Mouse (Mus musculus) heart, embryonic 10.5 days (tissue): Measurements from ENCODE around the gene Vamp2. TPM values are rescaled to one million over a fixed set of nuclear protein-coding genes. Genes with fewer than 3 reads are reported as not detected.
A peak's percentile ranks its signal among the peaks of the same experiment; 100 is the strongest.

Source experiments
- DNase-seq: peaks from one replicate; pipeline ENCODE4 v3.0.0-alpha.2; 2017; ENCODE audit warnings: low spot score
- H3K27ac ChIP-seq: fragments of 300-500 bp; sonication (generic); 2 replicates; pipeline ENCODE4 v1.5.1; 2016; ENCODE audit warnings: mild to moderate bottlenecking
- H3K27me3 ChIP-seq: fragments of 300-500 bp; sonication (generic); 2 replicates; pipeline ENCODE4 v1.6.1; 2016; ENCODE audit warnings: mild to moderate bottlenecking; ENCODE audit not compliant: poor library complexity, insufficient read depth, severe bottlenecking
- H3K36me3 ChIP-seq: fragments of 300-500 bp; sonication (generic); 2 replicates; pipeline ENCODE4 v1.6.1; 2016; ENCODE audit warnings: mild to moderate bottlenecking, moderate library complexity
- H3K4me1 ChIP-seq: fragments of 300-500 bp; sonication (generic); 2 replicates; pipeline ENCODE4 v1.6.1; 2016; ENCODE audit warnings: mild to moderate bottlenecking
- H3K4me3 ChIP-seq: fragments of 300-500 bp; sonication (generic); 2 replicates; pipeline ENCODE4 v1.5.1; 2016; ENCODE audit warnings: mild to moderate bottlenecking, moderate library complexity
- H3K9me3 ChIP-seq: fragments of 300-500 bp; sonication (generic); 2 replicates; pipeline ENCODE4 v1.6.1; 2016; ENCODE audit warnings: mild to moderate bottlenecking, moderate library complexity
- WGBS: fragments of 180-500 bp; shearing (Covaris S2); methylation state at CpG from one replicate; pipeline ENCODE4 v1.1.7; 2016; 5-methylcytosine and 5-hydroxymethylcytosine counted together
- polyA plus RNA-seq: library from polyadenylated mRNA; unstranded; fragments of >200 nt; fragmentation: Nextera tagmentation; extraction: Ambion mirVana; gene quantifications from 2 replicates; pipeline ENCODE4 v1.2.1, GENCODE M21; 2016

The Vamp2 gene
- polyA plus RNA-seq, 1 experiment from 2014 or later = 85.8 TPM

GRCm38 (mm10) chr11:69070093-69070492 is 18.2 kb upstream of the Vamp2 start:
- no peaks in the 10 kb centered on the region for H3K36me3 ChIP-seq
- under 1% methylated on average over 13 of the region's 13 CpGs for WGBS
- peak overlapping the region; percentile 92 for H3K27ac ChIP-seq
- no peaks in the 10 kb centered on the region for H3K9me3 ChIP-seq
- H3K4me3 ChIP-seq = peak overlapping the region; percentile 73
- H3K27me3 ChIP-seq = no peaks in the 10 kb centered on the region
- peaks cover 51% of the 10 kb centered on the region for H3K4me1 ChIP-seq
- no peak for DNase-seq

GRCm38 (mm10) chr11:69070590-69071222 is 17.6 kb upstream of the Vamp2 start, which contains the start of gene Tmem107:
Tmem107 (plus strand) TSS chr11:69070806.
- H3K4me1 ChIP-seq = peaks cover 51% of the 10 kb centered on the region
- DNase-seq = peak; percentile 97
- peak within 1 kb of the TSS; percentile 73 for H3K4me3 ChIP-seq

GRCm38 (mm10) chr11:69071262-69071661 is 17.0 kb upstream of the Vamp2 start:
- Histone ChIP-seq H3K36me3 (no peaks in the 10 kb centered on the region), H3K4me1 (peaks cover 46% of the 10 kb centered on the region), H3K27me3 (no peaks in the 10 kb centered on the region), H3K4me3 (peak overlapping the region; percentile 73), H3K9me3 (no peaks in the 10 kb centered on the region), H3K27ac (peak overlapping the region; percentile 92)
- no peak for DNase-seq
- 25% methylated on average over 9 of the region's 9 CpGs for WGBS

More at GRCm38 (mm10) chr11:69070590-69071222, 17.6 kb upstream of the Vamp2 start, which contains the start of gene Tmem107:
- Histone ChIP-seq H3K9me3 (no peaks in the 10 kb centered on the region), H3K36me3 (no peaks in the 10 kb centered on the region), H3K27me3 (no peaks in the 10 kb centered on the region), H3K27ac (peak within 1 kb of the TSS; percentile 92)
- WGBS = under 1% methylated on average over 47 of the region's 47 CpGs

GRCm38 (mm10) chr11:69072234-69072633 is 16.1 kb upstream of the Vamp2 start:
- Histone ChIP-seq H3K9me3 (no peaks in the 10 kb centered on the region), H3K27ac (peak overlapping the region; percentile 95), H3K36me3 (no peaks in the 10 kb centered on the region), H3K4me3 (peak overlapping the region; percentile 54), H3K27me3 (no peaks in the 10 kb centered on the region), H3K4me1 (peaks cover 39% of the 10 kb centered on the region)
- 84% methylated on average over 11 of the region's 11 CpGs for WGBS
- DNase-seq = no peak

DNA sequence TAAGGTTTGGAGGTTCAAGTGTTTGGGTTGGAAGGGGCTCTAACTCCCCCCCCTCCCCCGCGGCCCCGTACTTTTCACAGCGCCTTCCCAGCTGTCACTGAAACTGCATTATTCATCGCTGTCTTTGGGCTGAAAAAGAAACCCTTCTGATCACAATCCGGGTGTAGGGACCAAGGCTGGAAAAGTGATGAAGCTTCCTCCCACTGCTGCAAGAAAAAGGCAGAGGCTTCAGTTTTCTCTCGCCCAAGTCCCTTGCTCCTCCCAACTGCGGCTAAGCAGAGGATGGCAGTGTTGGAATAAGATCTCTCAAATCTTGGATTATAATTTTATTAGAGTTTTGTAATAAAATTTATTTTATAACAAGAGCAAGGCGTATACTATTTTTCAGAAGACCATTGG is 15.6 kb upstream of the Vamp2 start:
- H3K4me1 ChIP-seq = peaks cover 34% of the 10 kb centered on the region
- H3K9me3 ChIP-seq = no peaks in the 10 kb centered on the region
- WGBS = 9% methylated on average over 9 of the region's 9 CpGs
- H3K27me3 ChIP-seq = no peaks in the 10 kb centered on the region
- no peak for DNase-seq
- H3K36me3 ChIP-seq = no peaks in the 10 kb centered on the region
- H3K27ac ChIP-seq = peak overlapping the region; percentile 95
- H3K4me3 ChIP-seq = peak overlapping the region; percentile 54

DNA sequence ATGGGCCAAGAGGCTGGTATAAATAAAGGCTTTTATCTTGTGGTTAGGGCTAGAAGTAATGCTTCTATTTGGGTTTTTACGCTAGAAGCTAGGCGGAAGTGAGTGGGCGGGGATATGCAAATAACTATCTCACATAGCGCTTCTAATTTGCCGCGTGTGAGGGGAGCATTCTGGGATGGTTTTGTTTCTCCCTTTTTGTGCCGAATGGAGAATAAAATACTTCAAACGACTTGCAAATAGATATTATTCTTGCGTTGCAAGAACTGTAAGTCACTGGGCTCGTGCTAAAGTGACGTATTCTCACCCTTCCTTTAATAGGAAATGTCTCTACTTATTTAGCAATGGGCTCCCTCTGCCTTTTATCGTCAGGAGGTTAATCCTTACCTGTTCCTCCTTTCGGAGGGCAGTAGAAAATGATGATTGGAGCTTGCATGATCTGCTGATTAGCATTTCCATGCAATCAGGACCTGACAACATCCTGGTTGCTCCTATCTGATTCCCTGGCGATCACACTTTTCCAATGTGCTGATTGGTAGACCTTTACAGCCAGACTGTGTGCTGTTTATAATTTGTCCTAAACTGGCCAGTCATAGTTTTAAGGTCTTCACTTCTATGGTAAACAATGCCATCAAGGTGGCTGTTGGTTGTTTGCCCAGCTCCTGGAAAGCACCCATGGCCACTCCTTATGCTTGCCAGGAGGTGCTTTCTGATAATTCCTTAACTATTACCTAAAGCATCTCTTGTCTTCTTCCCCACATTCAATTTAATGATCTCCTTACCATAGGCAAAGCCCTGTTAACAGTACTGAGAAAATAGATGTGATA is 15.0 kb upstream of the Vamp2 start:
- Histone ChIP-seq H3K27me3 (no peaks in the 10 kb centered on the region), H3K36me3 (no peaks in the 10 kb centered on the region), H3K4me3 (peak overlapping the region; percentile 54), H3K9me3 (no peaks in the 10 kb centered on the region), H3K4me1 (peaks cover 32% of the 10 kb centered on the region), H3K27ac (peak overlapping the region; percentile 95)
- DNase-seq = peak; percentile 92
- under 1% methylated on average over 14 of the region's 14 CpGs for WGBS

- 39% methylated on average over 6 of the region's 6 CpGs for WGBS
- Histone ChIP-seq H3K4me3 (no peak overlapping the region), H3K9me3 (no peaks in the 10 kb centered on the region), H3K4me1 (peaks cover 32% of the 10 kb centered on the region), H3K27ac (peak overlapping the region; percentile 95; the same call in 1 of the 2 replicates), H3K36me3 (no peaks in the 10 kb centered on the region), H3K27me3 (no peaks in the 10 kb centered on the region)
- DNase-seq = no peak
Observed at GRCm38 (mm10) chr11:69073951-69074775, 14.1 kb upstream of the Vamp2 start.

DNA sequence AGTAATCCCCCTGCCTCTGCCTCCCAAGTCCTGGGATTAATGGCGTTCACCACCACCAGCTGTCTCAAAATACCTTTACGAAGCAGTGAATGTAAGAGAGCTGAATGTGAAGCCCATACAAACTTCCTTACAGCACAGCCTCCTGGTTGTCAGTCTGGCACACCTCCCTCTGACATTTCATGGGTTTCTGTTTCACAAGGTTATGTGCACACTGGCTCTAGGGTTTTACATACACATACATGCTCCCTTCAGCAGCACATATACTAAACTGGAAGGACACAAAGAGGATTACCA is 13.6 kb upstream of the Vamp2 start:
- Histone ChIP-seq H3K9me3 (no peaks in the 10 kb centered on the region), H3K27me3 (no peaks in the 10 kb centered on the region), H3K4me3 (no peak overlapping the region), H3K27ac (no peak overlapping the region), H3K4me1 (peaks cover 31% of the 10 kb centered on the region), H3K36me3 (no peaks in the 10 kb centered on the region)
- WGBS = 50% methylated on average over 2 of the region's 2 CpGs
- no peak for DNase-seq

DNA sequence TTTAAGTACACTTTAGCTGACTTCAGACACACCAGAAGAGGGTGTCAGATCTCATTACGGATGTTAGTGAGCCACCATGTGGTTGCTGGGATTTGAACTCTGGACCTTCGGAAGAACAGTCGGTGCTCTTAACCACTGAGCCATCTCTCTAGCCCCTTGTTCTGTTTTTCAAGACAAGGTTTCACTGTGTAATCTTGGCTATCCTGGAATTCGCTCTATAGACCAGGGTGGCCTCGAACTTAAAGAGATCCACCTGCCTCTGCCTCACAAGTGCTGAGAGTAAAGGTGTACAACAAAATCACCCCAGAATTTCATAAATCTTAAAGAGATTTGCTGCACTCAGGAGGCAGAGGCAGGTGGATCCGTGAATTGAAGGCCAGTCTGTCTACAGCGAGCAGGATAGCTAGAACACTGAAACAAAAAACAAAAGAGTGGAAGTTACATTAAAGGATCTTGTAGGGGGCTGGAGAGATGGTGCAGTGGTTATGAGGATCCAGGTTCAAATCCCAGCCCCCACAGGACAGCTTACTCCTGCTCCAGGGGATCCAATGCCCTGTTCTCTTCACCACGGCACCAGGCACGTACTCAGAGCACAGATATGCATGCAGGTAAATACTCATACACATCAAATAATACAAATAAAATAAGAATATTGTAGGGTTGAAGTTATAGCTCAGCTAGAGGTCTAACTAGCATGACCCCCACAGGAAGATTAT is 12.4 kb upstream of the Vamp2 start:
- Histone ChIP-seq H3K4me3 (no peak overlapping the region), H3K27me3 (no peaks in the 10 kb centered on the region), H3K9me3 (no peaks in the 10 kb centered on the region), H3K27ac (no peak overlapping the region), H3K36me3 (no peaks in the 10 kb centered on the region), H3K4me1 (peaks cover 28% of the 10 kb centered on the region)
- DNase-seq = no peak
- WGBS = 53% methylated on average over 9 of the region's 9 CpGs

DNA sequence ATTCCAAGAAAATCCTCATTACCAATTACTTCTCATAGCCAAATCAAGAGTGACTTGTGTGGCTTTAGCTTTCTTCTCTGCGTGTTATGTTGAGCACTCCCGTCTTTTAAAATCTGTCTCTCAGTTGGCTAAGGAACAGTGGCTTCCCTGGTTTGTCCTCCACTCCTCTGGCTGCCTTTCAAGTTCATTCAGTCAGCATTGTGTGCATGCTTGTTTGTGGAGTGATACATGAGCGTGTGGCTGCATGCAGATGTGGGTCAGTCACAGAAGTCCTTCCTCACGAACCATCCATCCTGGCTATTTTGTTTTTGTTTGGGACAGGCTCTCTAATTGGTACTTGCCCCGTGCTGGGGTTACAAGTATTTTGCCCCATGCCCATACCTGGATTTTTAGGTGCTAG is 11.7 kb upstream of the Vamp2 start:
- H3K27me3 ChIP-seq = no peaks in the 10 kb centered on the region
- H3K9me3 ChIP-seq = no peaks in the 10 kb centered on the region
- 80% methylated on average over 5 of the region's 5 CpGs for WGBS
- no peak for DNase-seq
- no peaks in the 10 kb centered on the region for H3K36me3 ChIP-seq
- no peak overlapping the region for H3K4me3 ChIP-seq
- no peak overlapping the region for H3K27ac ChIP-seq
- H3K4me1 ChIP-seq = peaks cover 22% of the 10 kb centered on the region

GRCm38 (mm10) chr11:69077316-69077715 is 11.0 kb upstream of the Vamp2 start:
- Histone ChIP-seq H3K27me3 (no peaks in the 10 kb centered on the region), H3K9me3 (no peaks in the 10 kb centered on the region), H3K4me1 (peaks cover 16% of the 10 kb centered on the region), H3K36me3 (no peaks in the 10 kb centered on the region), H3K27ac (no peak overlapping the region), H3K4me3 (no peak overlapping the region)
- WGBS = 77% methylated on average over 9 of the region's 9 CpGs
- DNase-seq = no peak

GRCm38 (mm10) chr11:69078041-69078440 is 10.2 kb upstream of the Vamp2 start:
- no peaks in the 10 kb centered on the region for H3K36me3 ChIP-seq
- WGBS = 68% methylated on average over 6 of the region's 6 CpGs
- no peak overlapping the region for H3K27ac ChIP-seq
- DNase-seq = no peak
- H3K9me3 ChIP-seq = no peaks in the 10 kb centered on the region
- peaks cover 11% of the 10 kb centered on the region for H3K4me1 ChIP-seq
- no peak overlapping the region for H3K4me3 ChIP-seq
- no peaks in the 10 kb centered on the region for H3K27me3 ChIP-seq
